Mouse (Mus musculus) megakaryocyte, embryonic 14.5 days (primary cell): ENCODE data around the gene Eea1.

ENCODE experiments used
- FLI1 ChIP-seq: IDR thresholded peaks from 2 replicates; pipeline ENCODE4 v1.6.1; 2012; ENCODE audit warnings: low read length, inconsistent platforms, mixed read lengths
- GATA1 ChIP-seq: IDR thresholded peaks from 3 replicates; pipeline ENCODE4 v1.6.1; 2012; ENCODE audit warnings: mixed read lengths, low read length, inconsistent platforms, borderline replicate concordance

DNA sequence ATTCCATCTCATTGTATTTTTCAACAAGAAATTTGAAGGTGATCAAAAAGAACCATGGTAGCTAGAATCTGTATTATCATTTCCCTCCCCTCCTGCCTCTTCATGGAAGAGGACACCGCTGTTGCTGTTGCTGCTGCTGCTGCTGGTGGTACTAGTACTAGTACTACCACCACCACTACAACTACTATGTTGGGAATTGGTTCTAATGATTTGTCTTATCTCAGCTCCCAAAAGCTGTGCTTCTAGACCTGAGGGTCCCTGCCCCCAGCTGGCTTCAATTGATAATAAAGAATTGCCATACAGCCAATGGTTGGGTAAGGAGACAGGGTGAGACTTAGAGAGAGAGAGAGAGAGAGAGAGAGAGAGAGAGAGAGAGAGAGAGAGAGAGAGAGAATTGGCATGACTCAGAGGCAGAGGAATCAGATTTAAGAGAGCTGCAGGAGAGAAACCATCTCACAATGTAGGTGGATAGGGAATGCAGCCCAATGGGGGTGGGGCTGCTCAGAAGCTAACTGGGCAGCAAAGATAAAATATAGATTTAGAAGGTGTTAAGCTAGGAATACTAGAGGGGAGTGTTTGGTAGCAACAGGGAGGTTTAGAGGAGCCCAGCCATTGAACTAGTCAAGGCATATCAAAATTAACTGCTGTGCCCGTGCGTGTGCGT lies 31.1 kb upstream of the Eea1 start:
- TF ChIP-seq GATA1 (no peak), FLI1 (no peak)
